Comparison of ENCODE assay signal across 21 mouse cellular contexts in the genomic region with DNA sequence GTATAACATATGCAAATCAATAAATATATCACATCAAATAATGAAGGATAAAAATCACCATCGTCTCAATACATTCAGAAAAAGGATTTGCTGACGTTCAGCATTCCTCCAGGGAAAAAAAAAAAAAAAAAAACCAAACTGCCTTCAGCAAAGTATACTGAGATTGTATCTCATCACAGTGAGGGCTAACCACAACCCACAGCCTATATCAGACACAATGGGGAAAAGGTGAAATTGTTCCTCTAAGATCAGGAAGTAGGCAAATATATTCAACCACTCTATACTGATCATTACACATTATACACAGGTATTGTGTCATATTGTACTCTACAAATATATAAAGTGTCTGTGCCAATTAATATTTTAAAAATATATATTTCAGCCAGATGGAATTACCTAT.
"Had no signal": no experiment of that assay in that cellular context is flagged by ENCODE, and none has a peak within 500 bp of the region (broad histone marks: within the 10 kb centered on the region; RNA-seq: fewer than 3 reads in every experiment).

No protein-coding gene starts in this region.

- H3K27ac ChIP-seq: lung, embryonic 15.5 days; macrophage; midbrain, embryonic 10.5 days; midbrain, embryonic 12.5 days; neural tube, embryonic 13.5 days; neural tube, embryonic 15.5 days had no signal

- H3K36me3 ChIP-seq: lung, embryonic 15.5 days; midbrain, embryonic 12.5 days; neural tube, embryonic 15.5 days had no signal

- H3K9me3 ChIP-seq: lung, embryonic 15.5 days; midbrain, embryonic 10.5 days; midbrain, embryonic 12.5 days; neural tube, embryonic 13.5 days; neural tube, embryonic 15.5 days had no signal

- DNase-seq: lung, adult 2 months; lung, postnatal 14 days; lung, postnatal 36 days; midbrain, embryonic 14.5 days; retina, postnatal 1 day; right cerebral cortex, adult 18-20 months; right cerebral cortex, postnatal 25 days; right cerebral cortex, postnatal 4 days; spleen, adult 18-20 months; thymus, adult 18-20 months; thymus, postnatal 14 days; thymus, postnatal 36 days had no signal

- H3K4me1 ChIP-seq: lung, embryonic 15.5 days; midbrain, embryonic 10.5 days; midbrain, embryonic 12.5 days; neural tube, embryonic 13.5 days had no signal

- H3K4me3 ChIP-seq: lung, embryonic 15.5 days; midbrain, embryonic 10.5 days; midbrain, embryonic 12.5 days; myocyte; neural tube, embryonic 13.5 days; neural tube, embryonic 15.5 days had no signal

- ATAC-seq: lung, postnatal 0 days; midbrain, embryonic 16.5 days had no signal

- H3K9ac ChIP-seq: lung, embryonic 15.5 days; midbrain, embryonic 12.5 days; neural tube, embryonic 13.5 days; neural tube, embryonic 15.5 days had no signal

- H3K27me3 ChIP-seq: lung, embryonic 15.5 days; midbrain, embryonic 12.5 days; neural tube, embryonic 13.5 days; neural tube, embryonic 15.5 days had no signal

- H3K4me2 ChIP-seq: lung, embryonic 15.5 days; midbrain, embryonic 12.5 days; neural tube, embryonic 13.5 days; neural tube, embryonic 15.5 days had no signal
